Mouse (Mus musculus) ovary, postnatal 14 days (tissue): ENCODE data around the gene Sbf2.
"Not testable (repeated sequence)": the region's sequence is repeated elsewhere in the genome, so short reads cannot be mapped to it uniquely, and the experiment has no call there.

ENCODE experiments used
- DNase-seq: peaks from one replicate; pipeline ENCODE4 v3.0.0; 2022; ENCODE audit warnings: low spot score

Sbf2 gene

GRCm38 (mm10) chr7:110614133-110615063 lies at the start of gene Sbf2:
Gene Sbf2, minus strand, starts transcription at chr7:110614922.
- peak; percentile 65 for DNase-seq

- DNase-seq: no peak
These were observed 43.7 kb upstream of the Sbf2 start for GRCm38 (mm10) chr7:110658378-110658928.

- DNase-seq: no peak
These were observed 41.2 kb upstream of the Sbf2 start for GRCm38 (mm10) chr7:110655966-110656365.

- no peak for DNase-seq
These were observed 40.5 kb upstream of the Sbf2 start for GRCm38 (mm10) chr7:110655230-110655629.

- no peak for DNase-seq
These were observed 36.4 kb upstream of the Sbf2 start for GRCm38 (mm10) chr7:110651091-110651490.

- DNase-seq: no peak
These were observed 35.8 kb upstream of the Sbf2 start for GRCm38 (mm10) chr7:110650491-110650890.

GRCm38 (mm10) chr7:110649133-110649987 lies 34.6 kb upstream of the Sbf2 start:
- no peak for DNase-seq

- no peak for DNase-seq
These were observed 33.8 kb upstream of the Sbf2 start for GRCm38 (mm10) chr7:110648455-110649085.

- DNase-seq: no peak
These were observed 33.1 kb upstream of the Sbf2 start for GRCm38 (mm10) chr7:110647559-110648454.

GRCm38 (mm10) chr7:110646611-110647407 lies 32.1 kb upstream of the Sbf2 start:
- DNase-seq: no peak

GRCm38 (mm10) chr7:110645859-110646258 lies 31.1 kb upstream of the Sbf2 start:
- no peak for DNase-seq

GRCm38 (mm10) chr7:110645311-110645710 lies 30.6 kb upstream of the Sbf2 start:
- DNase-seq: peak; percentile 74

- DNase-seq: not testable (repeated sequence)
These were observed 25.2 kb upstream of the Sbf2 start for GRCm38 (mm10) chr7:110639958-110640357.

GRCm38 (mm10) chr7:110639291-110639915 lies 24.7 kb upstream of the Sbf2 start:
- no peak for DNase-seq

- DNase-seq: no peak
These were observed 23.8 kb upstream of the Sbf2 start for GRCm38 (mm10) chr7:110638305-110639110.

GRCm38 (mm10) chr7:110636559-110636958 lies 21.8 kb upstream of the Sbf2 start:
- DNase-seq: no peak

GRCm38 (mm10) chr7:110635929-110636328 lies 21.2 kb upstream of the Sbf2 start:
- no peak for DNase-seq

- no peak for DNase-seq
These were observed 16.6 kb upstream of the Sbf2 start for GRCm38 (mm10) chr7:110631136-110631888.
